8 mouse cellular contexts compared by ENCODE assay signal in the genomic region with DNA sequence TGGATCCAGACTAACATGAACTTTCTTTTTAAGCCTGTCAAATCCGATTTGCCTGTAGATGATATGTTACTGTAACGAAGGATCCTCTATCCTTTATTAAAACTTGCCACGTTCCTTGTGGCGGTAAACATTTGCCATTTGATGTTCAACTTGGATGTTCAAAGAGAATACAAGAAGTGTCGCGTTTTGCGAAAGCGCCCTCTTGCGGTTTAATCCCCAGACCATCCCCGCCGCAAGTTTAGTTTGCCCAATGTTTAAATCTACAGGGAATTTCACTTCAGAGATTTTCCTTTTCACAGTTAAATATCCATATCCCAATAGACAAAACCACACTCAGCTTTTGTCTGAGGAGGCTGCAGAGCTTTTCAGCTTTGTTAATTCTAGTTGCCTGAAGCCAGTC. TPM values are rescaled to one million over a fixed set of nuclear protein-coding genes. Genes with fewer than 3 reads are reported as not detected.
A peak's percentile ranks its signal among the peaks of the same experiment; 100 is the strongest.
DNase-seq lines count a peak whose midpoint lies in the region; ATAC-seq and TF ChIP-seq lines count a peak whose summit lies in the region.

No protein-coding gene starts in this region.

- peak; percentile 30 to 74 for DNase-seq in adrenal gland, adult (ENCODE audit: inconsistent age in 2 of 2, low spot score in 1 of 2)
- no peak for DNase-seq in adrenal gland, adult 8-10 months
- peak; percentile 78 for DNase-seq in midbrain, embryonic 14.5 days
- DNase-seq in embryonic facial prominence, embryonic 10.5 days (ENCODE audit: low spot score) = peak; percentile 47
- DNase-seq in layer of hippocampus, adult 2 months (ENCODE audit: low spot score in 2 of 2) = peak; percentile 12 to 61
- DNase-seq in lung, postnatal 4 days = peak; percentile 34 to 61
- DNase-seq in thymus, postnatal 36 days = peak; percentile 9 to 16

- no peak overlapping the region for H3K4me2 ChIP-seq in midbrain, embryonic 14.5 days (ENCODE audit: low read length)
- H3K4me2 ChIP-seq in midbrain, embryonic 15.5 days = no peak overlapping the region

- no peaks in the 10 kb centered on the region for H3K36me3 ChIP-seq in midbrain, embryonic 14.5 days (ENCODE audit: control insufficient read depth, insufficient read depth, low read length)
- no peaks in the 10 kb centered on the region for H3K36me3 ChIP-seq in midbrain, embryonic 15.5 days (replicated peaks)
- no peaks in the 10 kb centered on the region for H3K36me3 ChIP-seq in embryonic facial prominence, embryonic 10.5 days (replicated peaks)

- no peaks in the 10 kb centered on the region for H3K27me3 ChIP-seq in midbrain, embryonic 14.5 days (ENCODE audit: control insufficient read depth, insufficient read depth, low read length)
- no peaks in the 10 kb centered on the region for H3K27me3 ChIP-seq in midbrain, embryonic 15.5 days (replicated peaks)
- H3K27me3 ChIP-seq in embryonic facial prominence, embryonic 10.5 days (replicated peaks; ENCODE audit: low read depth, poor library complexity, severe bottlenecking) = no peaks in the 10 kb centered on the region

- no peak overlapping the region for H3K4me3 ChIP-seq in midbrain, embryonic 14.5 days (replicated peaks; ENCODE audit: low read depth, low read length)
- H3K4me3 ChIP-seq in midbrain, embryonic 15.5 days = no peak overlapping the region
- H3K4me3 ChIP-seq in embryonic facial prominence, embryonic 10.5 days = no peak overlapping the region
- no peak overlapping the region for H3K4me3 ChIP-seq in layer of hippocampus, adult 2 months

- H3K27ac ChIP-seq in midbrain, embryonic 14.5 days (replicated peaks; ENCODE audit: low read depth, low read length) = no peak overlapping the region
- H3K27ac ChIP-seq in midbrain, embryonic 15.5 days = no peak overlapping the region
- H3K27ac ChIP-seq in embryonic facial prominence, embryonic 10.5 days (replicated peaks) = no peak overlapping the region
- H3K27ac ChIP-seq in layer of hippocampus, adult 2 months = no peak overlapping the region

- 18% methylated on average over 11 of the region's 11 CpGs for WGBS in midbrain, embryonic 14.5 days
- WGBS in midbrain, embryonic 15.5 days = 14% methylated on average over 11 of the region's 11 CpGs
- 24% methylated on average over 11 of the region's 11 CpGs for WGBS in embryonic facial prominence, embryonic 10.5 days

- TF ChIP-seq CTCF in layer of hippocampus, adult 2 months (conservative IDR thresholded peaks at IDR 0.05) = peak; percentile 82

- H3K9me3 ChIP-seq in midbrain, embryonic 14.5 days (ENCODE audit: control insufficient read depth, low read length) = no peaks in the 10 kb centered on the region
- H3K9me3 ChIP-seq in midbrain, embryonic 15.5 days = no peaks in the 10 kb centered on the region
- no peaks in the 10 kb centered on the region for H3K9me3 ChIP-seq in embryonic facial prominence, embryonic 10.5 days

- H3K9ac ChIP-seq in midbrain, embryonic 14.5 days (replicated peaks; ENCODE audit: low read length) = no peak overlapping the region
- no peak overlapping the region for H3K9ac ChIP-seq in midbrain, embryonic 15.5 days

- no peaks in the 10 kb centered on the region for H3K4me1 ChIP-seq in midbrain, embryonic 14.5 days (ENCODE audit: control insufficient read depth, insufficient read depth, low read length)
- H3K4me1 ChIP-seq in midbrain, embryonic 15.5 days = no peaks in the 10 kb centered on the region
- H3K4me1 ChIP-seq in embryonic facial prominence, embryonic 10.5 days = no peaks in the 10 kb centered on the region

- ATAC-seq in midbrain, embryonic 14.5 days (ENCODE audit: low FRiP score, low TSS enrichment) = no peak
- ATAC-seq in midbrain, embryonic 15.5 days (replicated peaks) = no peak

RNA-seq across cellular contexts. Expression of a gene that starts 33.6 kb away (rescaled TPM):
- total RNA-seq in adrenal gland, adult 8-10 months (2022) = 1 to 10 TPM; 3.6 to 9.6 (median 6.1) TPM
- 0.50 and 0.93 TPM in 2 replicates for polyA plus RNA-seq in midbrain, embryonic 14.5 days (2014; fragmentation: Nextera tagmentation; extraction: Ambion mirVana)
- polyA plus RNA-seq in midbrain, embryonic 15.5 days (2015; fragmentation: Nextera tagmentation; extraction: Ambion mirVana) = 1.4 TPM in 2 replicates
- polyA plus RNA-seq in embryonic facial prominence, embryonic 10.5 days (2016; fragmentation: Nextera tagmentation; extraction: Ambion mirVana) = 0.77 and 1.2 TPM in 2 replicates
- total RNA-seq in layer of hippocampus, adult 2 months (2021) = 1 to 10 TPM; 1.4 to 3.1 TPM

RNA-seq across cellular contexts. Expression of a gene that starts 39.8 kb away (rescaled TPM):
- 10 to 100 TPM; 62.3 to 70.9 (median 65.6) TPM for total RNA-seq in adrenal gland, adult 8-10 months (2022)
- polyA plus RNA-seq in midbrain, embryonic 14.5 days (2014; fragmentation: Nextera tagmentation; extraction: Ambion mirVana) = 111 and 127 TPM in 2 replicates
- polyA plus RNA-seq in midbrain, embryonic 15.5 days (2015; fragmentation: Nextera tagmentation; extraction: Ambion mirVana) = 117 and 124 TPM in 2 replicates
- 62.4 and 71.1 TPM in 2 replicates for polyA plus RNA-seq in embryonic facial prominence, embryonic 10.5 days (2016; fragmentation: Nextera tagmentation; extraction: Ambion mirVana)
- total RNA-seq in layer of hippocampus, adult 2 months (2021) = 10 to 100 TPM; 69.9 to 71.0 TPM
